Mouse (Mus musculus) liver, embryonic 12.5 days (tissue): ENCODE measurements around the gene Fbxw28. TPM values are rescaled to one million over a fixed set of nuclear protein-coding genes. Genes with fewer than 3 reads are reported as not detected.
"Not testable (repeated sequence)": the region's sequence is repeated elsewhere in the genome, so short reads cannot be mapped to it uniquely, and the experiment has no call there.

Experiments used
- ATAC-seq: fragments of 200-750 bp; cut with Nextera tagmentation; 2 replicates; pipeline ENCODE4 v1.8.0; 2017; ENCODE audit warnings: moderate number of reproducible peaks, mild to moderate bottlenecking, moderate library complexity
- H3K27ac ChIP-seq: fragments of 300-500 bp; sonication (generic); 2 replicates; pipeline ENCODE4 v1.5.1; 2016; ENCODE audit warnings: mild to moderate bottlenecking
- H3K27me3 ChIP-seq: fragments of 300-500 bp; sonication (generic); replicated peaks from 2 replicates; pipeline ENCODE4 v1.6.1; 2016; ENCODE audit warnings: mild to moderate bottlenecking, moderate library complexity
- H3K36me3 ChIP-seq: fragments of 300-500 bp; sonication (generic); 2 replicates; pipeline ENCODE4 v1.6.1; 2016; ENCODE audit warnings: mild to moderate bottlenecking, moderate library complexity
- H3K4me1 ChIP-seq: fragments of 300-500 bp; sonication (generic); 2 replicates; pipeline ENCODE4 v1.6.1; 2016
- H3K4me2 ChIP-seq: fragments of 300-500 bp; sonication (generic); 2 replicates; pipeline ENCODE4 v1.6.1; 2016; ENCODE audit warnings: mild to moderate bottlenecking, moderate library complexity
- H3K4me3 ChIP-seq: fragments of 300-500 bp; sonication (generic); 2 replicates; pipeline ENCODE4 v1.5.1; 2016; ENCODE audit warnings: mild to moderate bottlenecking, moderate library complexity
- H3K9ac ChIP-seq: fragments of 300-500 bp; sonication (generic); 2 replicates; pipeline ENCODE4 v1.6.1; 2016; ENCODE audit warnings: mild to moderate bottlenecking, moderate library complexity
- H3K9me3 ChIP-seq: fragments of 300-500 bp; sonication (generic); replicated peaks from 2 replicates; pipeline ENCODE4 v1.6.1; 2016; ENCODE audit warnings: mild to moderate bottlenecking, moderate library complexity
- WGBS: fragments of 180-500 bp; shearing (Covaris S2); methylation state at CpG from one replicate; pipeline ENCODE4 v1.1.7; 2016; ENCODE audit not compliant: insufficient replicate concordance; 5-methylcytosine and 5-hydroxymethylcytosine counted together
- polyA plus RNA-seq: library from polyadenylated mRNA; unstranded; fragments of >200 nt; fragmentation: Nextera tagmentation; extraction: Ambion mirVana; gene quantifications from 2 replicates; pipeline ENCODE4 v1.2.1, GENCODE M21; 2016

Gene Fbxw28
- polyA plus RNA-seq = not detected in 2 replicates

DNA sequence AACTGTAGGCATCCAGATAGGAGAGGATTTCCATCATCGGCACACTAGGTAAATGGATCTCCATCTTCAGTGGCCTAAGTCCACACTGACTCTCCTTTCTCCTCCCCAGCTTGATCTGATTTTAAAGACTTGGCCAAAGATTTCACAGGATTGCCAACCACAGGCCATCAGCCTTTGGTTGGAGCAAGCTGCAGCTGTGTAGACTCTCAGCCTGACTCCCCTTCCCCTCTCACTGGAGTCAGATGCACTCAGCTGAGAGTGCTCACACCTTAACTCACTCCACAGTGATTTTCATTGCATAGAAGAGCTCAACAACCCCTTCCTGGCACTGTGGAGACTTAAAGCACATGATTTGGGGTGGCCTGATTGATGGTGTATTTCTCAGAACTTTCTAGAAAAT, at the start of gene Fbxw28:
Fbxw28 (minus strand) TSS at position 101 of the 400 bp plus-strand sequence.
- not testable (repeated sequence) for ATAC-seq, H3K4me1 ChIP-seq, H3K27ac ChIP-seq, H3K9ac ChIP-seq, H3K36me3 ChIP-seq, H3K4me3 ChIP-seq, H3K9me3 ChIP-seq, H3K4me2 ChIP-seq, H3K27me3 ChIP-seq
- WGBS = 100% methylated on average over 1 of the region's 1 CpGs

GRCm38 (mm10) chr9:109287576-109287975, 51.9 kb downstream of the Fbxw28 start, which contains the start of gene Fbxw14:
Gene Fbxw14, minus strand, starts transcription at chr9:109287676.
- not testable (repeated sequence) for H3K4me3 ChIP-seq, H3K9me3 ChIP-seq, H3K4me1 ChIP-seq, H3K4me2 ChIP-seq, ATAC-seq, H3K36me3 ChIP-seq, H3K9ac ChIP-seq, H3K27me3 ChIP-seq, H3K27ac ChIP-seq
- no CpG with 5 or more reads among the region's 1 CpGs for WGBS

Other genes starting within 250 kb of the Fbxw28 start
- gene Plxnb1, start 244.3 kb downstream of the Fbxw28 start, polyA plus RNA-seq = 4.9 TPM in 2 replicates
- gene Fbxw21, start 177.6 kb downstream of the Fbxw28 start, polyA plus RNA-seq = not detected in 2 replicates
- gene Fbxw13, start 143.7 kb downstream of the Fbxw28 start, polyA plus RNA-seq = not detected in 2 replicates
- gene Fbxw20, start 104.9 kb downstream of the Fbxw28 start, polyA plus RNA-seq = not detected in 2 replicates
- 0.33 TPM in 1 of 2 replicates, not detected in the other for gene Fbxw14, start 52.0 kb downstream of the Fbxw28 start, polyA plus RNA-seq
- not detected in 2 replicates for gene Fbxw22, start 64.6 kb upstream of the Fbxw28 start, polyA plus RNA-seq
- not detected in 2 replicates for gene Fbxw16, start 109.5 kb upstream of the Fbxw28 start, polyA plus RNA-seq
- not detected in 2 replicates for gene Fbxw19, start 156.2 kb upstream of the Fbxw28 start, polyA plus RNA-seq
- 0.13 TPM in 1 of 2 replicates, not detected in the other for gene Fbxw15, start 228.6 kb upstream of the Fbxw28 start, polyA plus RNA-seq